In the genomic region with DNA sequence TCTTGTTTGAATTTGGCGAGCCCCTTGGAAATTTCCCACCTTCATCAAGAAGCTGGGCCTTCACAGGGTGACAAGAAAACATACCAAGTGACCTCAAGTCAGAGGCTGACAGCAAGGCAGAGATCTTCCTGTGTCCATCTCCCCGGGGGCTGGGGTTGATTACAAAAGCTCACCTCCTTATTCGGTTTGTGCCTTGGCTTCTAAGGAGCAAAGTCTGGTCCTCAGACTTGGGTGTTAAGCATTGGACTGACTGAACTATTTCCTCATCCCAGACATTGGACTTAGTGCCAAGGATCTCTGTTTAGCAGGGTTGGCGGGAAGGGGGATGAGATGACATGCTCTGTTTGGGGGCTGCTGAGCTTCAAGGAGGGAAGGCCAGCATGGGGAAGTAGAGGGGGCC, we compare ENCODE assay signal across 20 mouse cellular contexts. TPM values are rescaled to one million over a fixed set of nuclear protein-coding genes. Genes with fewer than 3 reads are reported as not detected.
A peak's percentile ranks its signal among the peaks of the same experiment; 100 is the strongest.
DNase-seq lines count a peak whose midpoint lies in the region; ATAC-seq and TF ChIP-seq lines count a peak whose summit lies in the region.
"Not testable (repeated sequence)": the region's sequence is repeated elsewhere in the genome, so short reads cannot be mapped to it uniquely, and the experiment has no call there.
"Had no signal": no experiment of that assay in that cellular context is flagged by ENCODE, and none has a peak within 500 bp of the region (broad histone marks: within the 10 kb centered on the region; RNA-seq: fewer than 3 reads in every experiment).

No protein-coding gene starts in this region.

- TF ChIP-seq CTCF in kidney, adult 2 months (conservative IDR thresholded peaks at IDR 0.05; ENCODE audit: insufficient read depth, insufficient read length, low read depth, low read length) = not testable (repeated sequence)

- not testable (repeated sequence) for H3K4me3 ChIP-seq in kidney, adult 2 months (ENCODE audit: insufficient read depth, low read depth, low read length); liver, embryonic 13.5 days (replicated peaks)
- peak overlapping the region; percentile 16; the same call in 1 of the 2 replicates for H3K4me3 ChIP-seq in liver, embryonic 16.5 days (ENCODE audit: low read depth, low read length)

- 46% methylated on average over 3 of the region's 4 CpGs for WGBS in kidney, adult 2 months
- 53% methylated on average over 3 of the region's 4 CpGs for WGBS in liver, embryonic 13.5 days (ENCODE audit: insufficient replicate concordance)
- WGBS in liver, embryonic 16.5 days (ENCODE audit: insufficient replicate concordance) = 33% methylated on average over 3 of the region's 4 CpGs

- not testable (repeated sequence) for H3K36me3 ChIP-seq in kidney, adult 2 months (ENCODE audit: control insufficient read depth, insufficient read depth, low read length); liver, embryonic 13.5 days; liver, embryonic 16.5 days (ENCODE audit: control insufficient read depth, insufficient read depth)

- ATAC-seq in liver, embryonic 13.5 days (ENCODE audit: low read depth); liver, embryonic 16.5 days (ENCODE audit: low read depth): not testable (repeated sequence)

- H3K27me3 ChIP-seq in kidney, adult 2 months (replicated peaks; ENCODE audit: control insufficient read depth, insufficient read depth, low read length); liver, embryonic 13.5 days; liver, embryonic 16.5 days (ENCODE audit: control insufficient read depth, insufficient read depth, low read depth, low read length): not testable (repeated sequence)

- H3K9me3 ChIP-seq in liver, embryonic 13.5 days (replicated peaks); liver, embryonic 16.5 days (replicated peaks; ENCODE audit: control insufficient read depth, low read length): not testable (repeated sequence)

- not testable (repeated sequence) for H3K27ac ChIP-seq in kidney, adult 2 months (ENCODE audit: insufficient read depth, low read depth, low read length); liver, embryonic 13.5 days; liver, embryonic 16.5 days (ENCODE audit: low read length)

- not testable (repeated sequence) for TF ChIP-seq POLR2A in kidney, adult 2 months (IDR thresholded peaks at IDR 0.05; ENCODE audit: low read depth, low read length)

- H3K4me1 ChIP-seq in kidney, adult 2 months (ENCODE audit: control insufficient read depth, insufficient read depth, low read length); liver, embryonic 13.5 days (replicated peaks); liver, embryonic 16.5 days (ENCODE audit: control insufficient read depth, low read depth, low read length): not testable (repeated sequence)

- not testable (repeated sequence) for H3K9ac ChIP-seq in liver, embryonic 13.5 days; liver, embryonic 16.5 days (ENCODE audit: low read depth, low read length)

- H3K4me2 ChIP-seq in liver, embryonic 13.5 days = peak overlapping the region; percentile 38
- H3K4me2 ChIP-seq in liver, embryonic 16.5 days (ENCODE audit: low read depth, low read length) = peak overlapping the region; percentile 42; the same call in 1 of the 2 replicates

- DNase-seq in heart, adult 18-20 months = peak; percentile 11 to 19
- DNase-seq in kidney, adult 2 months = peak; percentile 35
- DNase-seq in kidney, postnatal 36 days = peak; percentile 9 to 21
- not testable (repeated sequence) for DNase-seq in liver, embryonic 13.5 days

RNA-seq across cellular contexts. Expression of a gene that starts 2.8 kb away (rescaled TPM):
- not detected for total RNA-seq in heart, adult 18-20 months (2021)
- polyA plus RNA-seq in kidney, adult 2 months (2012; rRNA removed) = 11.3 and 16.6 TPM in 2 replicates
- 280 and 331 TPM in 2 replicates for polyA plus RNA-seq in liver, embryonic 13.5 days (2015; fragmentation: Nextera tagmentation; extraction: Ambion mirVana)
- polyA plus RNA-seq in liver, embryonic 16.5 days (2015; fragmentation: Nextera tagmentation; extraction: Ambion mirVana) = 1,052 and 1,237 TPM in 2 replicates
- total RNA-seq: gastrocnemius, postnatal 25 days; heart, postnatal 25 days; hematopoietic stem cell, adult 5-6 weeks; MEL had no signal
- polyA plus RNA-seq: C2C12; CD4-positive, CD25-positive, alpha-beta regulatory T cell, adult 4 months; cortical plate, adult 2 months; embryonic facial prominence, embryonic 10.5 days; embryonic facial prominence, embryonic 13.5 days; forebrain, embryonic 12.5 days; forebrain, embryonic 15.5 days; hindbrain, embryonic 12.5 days had no signal

RNA-seq across cellular contexts. Expression of a gene that starts 30.4 kb away (rescaled TPM):
- 1 to 10 TPM in 1 of 2 experiments, under 1 TPM in 1; 0.94 to 2.0 TPM for total RNA-seq in heart, adult 18-20 months (2021)
- 1.3 and 1.5 TPM in 2 replicates for polyA plus RNA-seq in kidney, adult 2 months (2012; rRNA removed)
- polyA plus RNA-seq in liver, embryonic 13.5 days (2015; fragmentation: Nextera tagmentation; extraction: Ambion mirVana) = 465 and 505 TPM in 2 replicates
- polyA plus RNA-seq in liver, embryonic 16.5 days (2015; fragmentation: Nextera tagmentation; extraction: Ambion mirVana) = 1,316 and 1,448 TPM in 2 replicates
- total RNA-seq: gastrocnemius, postnatal 25 days; heart, postnatal 25 days; hematopoietic stem cell, adult 5-6 weeks; MEL had no signal
- polyA plus RNA-seq: C2C12; CD4-positive, CD25-positive, alpha-beta regulatory T cell, adult 4 months; cortical plate, adult 2 months; embryonic facial prominence, embryonic 10.5 days; embryonic facial prominence, embryonic 13.5 days; erythroblast, embryonic 14.5 days; forebrain, embryonic 12.5 days; forebrain, embryonic 15.5 days; heart, embryonic 14.5 days; hindbrain, embryonic 12.5 days had no signal

RNA-seq across cellular contexts. Expression of a gene that starts 44.1 kb away (rescaled TPM):
- total RNA-seq in heart, adult 18-20 months (2021) = not detected
- polyA plus RNA-seq in kidney, adult 2 months (2012; rRNA removed) = 3.2 and 4.0 TPM in 2 replicates
- polyA plus RNA-seq in liver, embryonic 13.5 days (2015; fragmentation: Nextera tagmentation; extraction: Ambion mirVana) = 90.8 and 93.1 TPM in 2 replicates
- polyA plus RNA-seq in liver, embryonic 16.5 days (2015; fragmentation: Nextera tagmentation; extraction: Ambion mirVana) = 574 and 660 TPM in 2 replicates
- total RNA-seq: gastrocnemius, postnatal 25 days; heart, postnatal 25 days; hematopoietic stem cell, adult 5-6 weeks; MEL had no signal
- polyA plus RNA-seq: C2C12; CD4-positive, CD25-positive, alpha-beta regulatory T cell, adult 4 months; cortical plate, adult 2 months; embryonic facial prominence, embryonic 10.5 days; embryonic facial prominence, embryonic 13.5 days; erythroblast, embryonic 14.5 days; forebrain, embryonic 12.5 days; forebrain, embryonic 15.5 days; heart, embryonic 14.5 days; heart, postnatal 0 days; hindbrain, embryonic 12.5 days had no signal

Comparison
In these comparisons a context has a peak if more than half of its experiments do, and no peak if none do; other contexts are left out.
1. RNA of a gene that starts 2.8 kb away (polyA plus RNA-seq): 1,052 to 1,237 TPM in liver, embryonic 16.5 days and 280 to 331 TPM in liver, embryonic 13.5 days; 11.3 to 16.6 TPM in kidney, adult 2 months; every median in the first group is over 10 times any median in the second.
2. RNA of a gene that starts 30.4 kb away (polyA plus RNA-seq): 1,316 to 1,448 TPM in liver, embryonic 16.5 days and 465 to 505 TPM in liver, embryonic 13.5 days; 1.3 to 1.5 TPM in kidney, adult 2 months; every median in the first group is over 100 times any median in the second.
3. RNA of a gene that starts 44.1 kb away (polyA plus RNA-seq): 574 to 660 TPM in liver, embryonic 16.5 days and 90.8 to 93.1 TPM in liver, embryonic 13.5 days; 3.2 to 4.0 TPM in kidney, adult 2 months; every median in the first group is over 10 times any median in the second.